Mouse (Mus musculus) MEL (cell line): ENCODE measurements at regions not wholly inside any gene's neighbourhood (a gene's known extent, or its start where the extent isn't known, plus 50 kb on each side); places are given as distances from the start of the nearest gene placed in this dataset.

Experiments used
- DNase-seq: peaks from one replicate; pipeline ENCODE4 v3.0.0; 2011; ENCODE audit warnings: low read depth, low spot score
- H3K27ac ChIP-seq: 2 replicates; pipeline ENCODE4 v1.5.1; 2012; ENCODE audit warnings: low read depth, mild to moderate bottlenecking, control low read depth, low read length, moderate library complexity; ENCODE audit not compliant: control insufficient read depth
- H3K27me3 ChIP-seq, 2 experiments: fragments of 150-350 bp in 1 of 2; sonication (generic) in 1 of 2; 2 replicates each; pipeline ENCODE4 v1.6.1; 2012; ENCODE audit warnings: low read length in 2 of 2, mild to moderate bottlenecking in 2 of 2, improper control_type of control experiment in 1 of 2, moderate library complexity in 1 of 2; ENCODE audit not compliant: insufficient read depth in 2 of 2, control insufficient read depth in 1 of 2
- H3K36me3 ChIP-seq, 2 experiments: 2 replicates each; pipeline ENCODE4 v1.6.1; 2012 to 2014; ENCODE audit warnings: low read length in 2 of 2, improper control_type of control experiment in 1 of 2, inconsistent platforms in 1 of 2, mild to moderate bottlenecking in 1 of 2; ENCODE audit not compliant: insufficient read depth in 2 of 2, control insufficient read depth in 1 of 2
- H3K4me1 ChIP-seq, 2 experiments: fragments of 150-350 bp in 1 of 2; sonication (generic) in 1 of 2; 2 replicates each; pipeline ENCODE4 v1.6.1; 2012; ENCODE audit warnings: low read length in 2 of 2, improper control_type of control experiment in 1 of 2, mild to moderate bottlenecking in 1 of 2; ENCODE audit not compliant: insufficient read depth in 2 of 2, control insufficient read depth in 1 of 2
- H3K4me3 ChIP-seq, 2 experiments: fragments of 150-350 bp in 1 of 2; sonication (generic) in 1 of 2; 2 replicates each; pipeline ENCODE4 v1.5.1; 2012; ENCODE audit warnings: low read depth in 2 of 2, low read length in 2 of 2, mild to moderate bottlenecking in 2 of 2, moderate library complexity in 2 of 2, control low read depth in 1 of 2, improper control_type of control experiment in 1 of 2; ENCODE audit not compliant: control insufficient read depth in 1 of 2, insufficient read depth in 1 of 2
- H3K79me2 ChIP-seq: 2 replicates; pipeline ENCODE4 v1.6.1; 2012; ENCODE audit warnings: mild to moderate bottlenecking, low read length, moderate library complexity; ENCODE audit not compliant: control insufficient read depth, poor library complexity, insufficient read depth
- H3K9ac ChIP-seq: 2 replicates; pipeline ENCODE4 v1.6.1; 2012; ENCODE audit warnings: low read depth, mild to moderate bottlenecking, control low read depth, low read length, moderate library complexity; ENCODE audit not compliant: control insufficient read depth, poor library complexity, severe bottlenecking
- H3K9me3 ChIP-seq: fragments of 150-350 bp; sonication (generic); replicated peaks from 2 replicates; pipeline ENCODE4 v1.6.1; 2012; ENCODE audit warnings: mild to moderate bottlenecking, low read length, improper control_type of control experiment, moderate library complexity; ENCODE audit not compliant: insufficient read depth
- BHLHE40 ChIP-seq: IDR thresholded peaks from 2 replicates; pipeline ENCODE4 v1.6.1; 2012; ENCODE audit warnings: low read depth, mild to moderate bottlenecking, inconsistent platforms, low read length, improper control_type of control experiment, borderline replicate concordance
- CHD2 ChIP-seq: IDR thresholded peaks from 2 replicates; pipeline ENCODE4 v1.6.1; 2011; ENCODE audit warnings: low read length, improper control_type of control experiment
- E2F4 ChIP-seq: IDR thresholded peaks from 2 replicates; pipeline ENCODE4 v1.6.1; 2011; ENCODE audit warnings: low read depth, low read length, improper control_type of control experiment, borderline replicate concordance
- EP300 ChIP-seq, 2 experiments: IDR thresholded peaks; 2 replicates each; pipeline ENCODE4 v1.6.1; 2011; ENCODE audit warnings: improper control_type of control experiment in 2 of 2, low read length in 2 of 2, low read depth in 1 of 2, mild to moderate bottlenecking in 1 of 2
- GABPA ChIP-seq: IDR thresholded peaks from 2 replicates; pipeline ENCODE4 v1.6.1; 2012; ENCODE audit warnings: low read depth, mild to moderate bottlenecking, inconsistent platforms, low read length, improper control_type of control experiment, moderate library complexity
- GATA1 ChIP-seq: IDR thresholded peaks from 2 replicates; pipeline ENCODE4 v1.6.1; 2011; ENCODE audit warnings: low read depth, low read length, improper control_type of control experiment
- HCFC1 ChIP-seq: IDR thresholded peaks from 2 replicates; pipeline ENCODE4 v1.6.1; 2012; ENCODE audit warnings: low read depth, mild to moderate bottlenecking, inconsistent platforms, low read length, improper control_type of control experiment, moderate library complexity
- MYB ChIP-seq: IDR thresholded peaks from 2 replicates; pipeline ENCODE4 v1.6.1; 2011; ENCODE audit warnings: mild to moderate bottlenecking, low read depth, low read length, improper control_type of control experiment
- NELFE ChIP-seq: IDR thresholded peaks from 2 replicates; pipeline ENCODE4 v1.6.1; 2011; ENCODE audit warnings: low read depth, low read length, improper control_type of control experiment
- POLR2AphosphoS5 ChIP-seq: IDR thresholded peaks from 2 replicates; pipeline ENCODE4 v1.6.1; 2012; ENCODE audit warnings: low read depth, borderline replicate concordance, mild to moderate bottlenecking, inconsistent platforms, low read length, moderate library complexity, mixed read lengths
- TAL1 ChIP-seq: IDR thresholded peaks from 2 replicates; pipeline ENCODE4 v1.6.1; 2012; ENCODE audit warnings: mild to moderate bottlenecking, inconsistent platforms, low read length, moderate library complexity, mixed read lengths
- UBTF ChIP-seq: IDR thresholded peaks from 2 replicates; pipeline ENCODE4 v1.6.1; 2012; ENCODE audit warnings: low read depth, mild to moderate bottlenecking, inconsistent platforms, low read length, improper control_type of control experiment, moderate library complexity, borderline replicate concordance; ENCODE audit not compliant: insufficient read depth
- USF1 ChIP-seq: IDR thresholded peaks from 2 replicates; pipeline ENCODE4 v1.6.1; 2014; ENCODE audit warnings: low read depth, mild to moderate bottlenecking, inconsistent platforms, low read length, improper control_type of control experiment, moderate library complexity

DNA sequence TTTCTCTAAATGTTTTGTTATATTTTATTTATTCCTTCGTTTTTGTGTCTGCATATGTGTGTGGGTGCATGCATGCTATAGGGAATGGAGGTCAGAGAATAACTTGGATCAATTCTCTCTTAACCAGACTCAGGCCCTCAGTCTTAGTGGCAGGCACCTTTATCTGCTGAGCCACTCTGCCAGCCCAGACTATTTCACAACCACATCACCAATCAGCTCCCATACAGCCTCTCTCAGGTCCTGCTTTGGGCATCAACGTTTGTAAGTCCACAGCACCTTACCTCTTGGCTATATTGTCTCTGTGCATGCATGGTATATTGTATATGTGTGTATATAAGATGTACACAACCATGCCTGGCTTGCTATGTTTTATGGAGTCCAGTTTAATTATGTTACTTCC, 159.9 kb downstream of the Rab11fip4 start:
- H3K27me3 ChIP-seq: no peaks in the 10 kb centered on the region
- H3K4me1 ChIP-seq: peaks cover 0 to 6% of the 10 kb centered on the region in 2 experiments; a peak in 1 of 4 replicates
- H3K9me3 ChIP-seq: no peaks in the 10 kb centered on the region
- DNase-seq: peak; percentile 17
- H3K4me3 ChIP-seq: no peak overlapping the region
- TF ChIP-seq E2F4 (no peak), EP300 (IDR thresholded peaks at IDR 0.05; ENCODE audit: low read depth in 1 of 2, low read length in 2 of 2) (0 out of 4 replicates have a peak, but pooled peaks of 1 of the 2 experiments have one; percentile 7), USF1 (no peak)
- no peak overlapping the region for H3K9ac ChIP-seq
- H3K27ac ChIP-seq: no peak overlapping the region
- no peaks in the 10 kb centered on the region for H3K79me2 ChIP-seq
- no peaks in the 10 kb centered on the region; a peak in 1 of 4 replicates for H3K36me3 ChIP-seq

DNA sequence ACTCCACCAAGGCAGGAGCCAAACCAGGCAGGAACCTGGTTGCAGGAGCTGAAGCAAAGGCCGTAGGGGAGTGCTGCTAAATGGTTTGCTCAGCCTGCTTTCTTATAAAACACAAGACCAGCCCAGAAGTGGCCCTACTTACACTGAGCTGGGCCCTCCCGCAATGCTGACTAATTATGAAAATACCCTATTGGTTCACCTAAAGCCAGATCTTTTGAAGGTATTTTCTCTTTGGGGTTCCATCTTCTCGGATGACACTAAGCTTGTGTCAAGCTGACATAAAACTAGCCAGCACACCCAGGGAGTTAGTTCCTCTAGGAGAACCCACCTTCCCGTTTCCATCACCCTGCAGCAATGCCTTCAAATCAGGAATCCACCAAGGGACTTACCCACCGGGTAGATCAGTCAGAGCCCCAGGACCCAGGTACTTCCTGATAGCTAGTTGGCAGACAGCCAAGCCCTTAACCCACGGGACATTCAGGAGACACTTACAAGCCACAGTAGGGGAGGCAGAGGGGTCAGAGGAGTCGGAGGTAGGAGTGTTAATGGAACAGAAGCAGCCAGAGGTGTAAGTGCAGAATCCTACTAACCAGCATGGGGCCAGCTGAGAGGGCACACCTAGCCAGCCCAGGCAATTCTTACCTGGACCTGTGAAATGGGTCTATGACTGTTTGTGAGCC, 158.9 kb downstream of the Rab11fip4 start:
- Histone ChIP-seq H3K27ac (no peak overlapping the region), H3K4me3 (no peak overlapping the region), H3K27me3 (no peaks in the 10 kb centered on the region), H3K9ac (no peak overlapping the region), H3K4me1 (peaks cover 0 to 6% of the 10 kb centered on the region in 2 experiments; a peak in 1 of 4 replicates), H3K9me3 (no peaks in the 10 kb centered on the region), H3K79me2 (no peaks in the 10 kb centered on the region), H3K36me3 (no peaks in the 10 kb centered on the region; a peak in 1 of 4 replicates)
- peak; percentile 49 for DNase-seq
- no peak for TF ChIP-seq TAL1
- no peak for TF ChIP-seq BHLHE40
- no peak for TF ChIP-seq GABPA
- no peak for TF ChIP-seq POLR2AphosphoS5
- TF ChIP-seq UBTF: no peak
- TF ChIP-seq CHD2: no peak
- no peak for TF ChIP-seq GATA1
- no peak for TF ChIP-seq NELFE

- no peak overlapping the region for H3K27ac ChIP-seq
- no peak overlapping the region for H3K9ac ChIP-seq
Measured at GRCm38 (mm10) chr11:79749141-79749540, 158.1 kb downstream of the Rab11fip4 start.

More at GRCm38 (mm10) chr11:79749141-79749540, 158.1 kb downstream of the Rab11fip4 start:
- DNase-seq: no peak
- no peaks in the 10 kb centered on the region for H3K27me3 ChIP-seq
- peaks cover 0 to 6% of the 10 kb centered on the region in 2 experiments; a peak in 1 of 4 replicates for H3K4me1 ChIP-seq
- no peak overlapping the region for H3K4me3 ChIP-seq
- no peaks in the 10 kb centered on the region for H3K9me3 ChIP-seq
- TF ChIP-seq HCFC1 (no peak), MYB (no peak)
- TF ChIP-seq, all 39 proteins: peak for 0
- H3K36me3 ChIP-seq: no peaks in the 10 kb centered on the region; a peak in 1 of 4 replicates
- no peaks in the 10 kb centered on the region for H3K79me2 ChIP-seq
